Comparison of ENCODE assay signal across 10 mouse cellular contexts in genomic region chr1:180571018-180571589, GRCm38 (mm10). TPM values are rescaled to one million over a fixed set of nuclear protein-coding genes. Genes with fewer than 3 reads are reported as not detected.
A peak's percentile ranks its signal among the peaks of the same experiment; 100 is the strongest.
DNase-seq lines count a peak whose midpoint lies in the region; ATAC-seq lines count a peak whose summit lies in the region.
"Had no signal": no experiment of that assay in that cellular context is flagged by ENCODE, and none has a peak within 500 bp of the region (broad histone marks: within the 10 kb centered on the region; RNA-seq: fewer than 3 reads in every experiment).

No protein-coding gene starts in this region.

- DNase-seq in lung, adult 18-20 months: no peak
- DNase-seq in forebrain, embryonic 10.5 days (ENCODE audit: extremely low spot score, low spot score): no peak
- DNase-seq in cerebellum, adult 8-10 months: no peak
- DNase-seq in thymus, adult 18-20 months: no peak
- no peak for DNase-seq in right cerebral cortex, postnatal 4 days

- peak overlapping the region; percentile 23; the same call in 1 of the 2 replicates for H3K9ac ChIP-seq in lung, embryonic 16.5 days (ENCODE audit: low read length)
- H3K9ac ChIP-seq in limb, embryonic 12.5 days (replicated peaks): no peak overlapping the region
- H3K9ac ChIP-seq in neural tube, embryonic 15.5 days (replicated peaks): no peak overlapping the region; the same call in 1 of the 2 replicates

- H3K4me3 ChIP-seq in lung, embryonic 16.5 days (ENCODE audit: low read length): no peak overlapping the region
- peak overlapping the region; percentile 73 for H3K4me3 ChIP-seq in forebrain, embryonic 10.5 days
- peak overlapping the region; percentile 89; the same call in 1 of the 2 replicates for H3K4me3 ChIP-seq in limb, embryonic 12.5 days (replicated peaks)
- H3K4me3 ChIP-seq in neural tube, embryonic 15.5 days (replicated peaks): peak overlapping the region; percentile 93

- 73% methylated on average over 8 of the region's 8 CpGs for WGBS in lung, embryonic 16.5 days
- WGBS in forebrain, embryonic 10.5 days: 75% methylated on average over 8 of the region's 8 CpGs
- 77% methylated on average over 8 of the region's 8 CpGs for WGBS in limb, embryonic 12.5 days
- WGBS in neural tube, embryonic 15.5 days: 61% methylated on average over 8 of the region's 8 CpGs

- peaks cover 2% of the 10 kb centered on the region; the same call in 1 of the 2 replicates for H3K9me3 ChIP-seq in lung, embryonic 16.5 days (ENCODE audit: control insufficient read depth, low read length)
- peaks cover 31% of the 10 kb centered on the region for H3K9me3 ChIP-seq in forebrain, embryonic 10.5 days
- H3K9me3 ChIP-seq in limb, embryonic 12.5 days: peaks cover 6% of the 10 kb centered on the region; the same call in 1 of the 2 replicates
- no peaks in the 10 kb centered on the region for H3K9me3 ChIP-seq in neural tube, embryonic 15.5 days (replicated peaks)

- no peak for ATAC-seq in lung, embryonic 16.5 days (ENCODE audit: low read depth)
- ATAC-seq in limb, embryonic 12.5 days (ENCODE audit: insufficient number of reproducible peaks, insufficient read depth, low FRiP score, low TSS enrichment, low read depth): no peak
- ATAC-seq in neural tube, embryonic 15.5 days (ENCODE audit: low FRiP score): no peak
- ATAC-seq: Patski had no signal

- no peak overlapping the region for H3K4me2 ChIP-seq in lung, embryonic 16.5 days (ENCODE audit: low read depth, low read length)
- H3K4me2 ChIP-seq in limb, embryonic 12.5 days: peak overlapping the region; percentile 92
- peak overlapping the region; percentile 81 for H3K4me2 ChIP-seq in neural tube, embryonic 15.5 days

- H3K4me1 ChIP-seq in lung, embryonic 16.5 days (replicated peaks; ENCODE audit: control insufficient read depth, insufficient read depth, low read length): peaks cover 23% of the 10 kb centered on the region
- H3K4me1 ChIP-seq in forebrain, embryonic 10.5 days: peaks cover 23% of the 10 kb centered on the region
- peaks cover 19% of the 10 kb centered on the region for H3K4me1 ChIP-seq in limb, embryonic 12.5 days (replicated peaks)
- H3K4me1 ChIP-seq in neural tube, embryonic 15.5 days: peaks cover 42% of the 10 kb centered on the region

- no peak overlapping the region for H3K27ac ChIP-seq in lung, embryonic 16.5 days (ENCODE audit: low read length)
- no peak overlapping the region for H3K27ac ChIP-seq in forebrain, embryonic 10.5 days
- no peak overlapping the region for H3K27ac ChIP-seq in limb, embryonic 12.5 days
- H3K27ac ChIP-seq in neural tube, embryonic 15.5 days (replicated peaks): no peak overlapping the region
- H3K27ac ChIP-seq: macrophage had no signal

- peaks cover 14% of the 10 kb centered on the region for H3K36me3 ChIP-seq in lung, embryonic 16.5 days (ENCODE audit: control insufficient read depth, insufficient read depth, low read length)
- H3K36me3 ChIP-seq in forebrain, embryonic 10.5 days (replicated peaks): peaks cover 55% of the 10 kb centered on the region
- peaks cover 42% of the 10 kb centered on the region for H3K36me3 ChIP-seq in limb, embryonic 12.5 days
- peaks cover 14% of the 10 kb centered on the region for H3K36me3 ChIP-seq in neural tube, embryonic 15.5 days

- no peaks in the 10 kb centered on the region for H3K27me3 ChIP-seq in lung, embryonic 16.5 days (ENCODE audit: control insufficient read depth, insufficient read depth, low read depth, low read length)
- H3K27me3 ChIP-seq in forebrain, embryonic 10.5 days (ENCODE audit: poor library complexity, severe bottlenecking): no peaks in the 10 kb centered on the region
- H3K27me3 ChIP-seq in limb, embryonic 12.5 days: no peaks in the 10 kb centered on the region
- no peaks in the 10 kb centered on the region for H3K27me3 ChIP-seq in neural tube, embryonic 15.5 days (replicated peaks)
- H3K27me3 ChIP-seq: Patski had no signal

RNA-seq across cellular contexts. Expression of gene Parp1, which starts 2.4 kb away (rescaled TPM):
- polyA plus RNA-seq in lung, embryonic 16.5 days (2015; fragmentation: Nextera tagmentation; extraction: Ambion mirVana): 106 and 110 TPM in 2 replicates
- polyA plus RNA-seq in forebrain, embryonic 10.5 days (2016; fragmentation: Nextera tagmentation; extraction: Ambion mirVana): 328 and 332 TPM in 2 replicates
- 202 and 203 TPM in 2 replicates for polyA plus RNA-seq in limb, embryonic 12.5 days (2016; fragmentation: Nextera tagmentation; extraction: Ambion mirVana)
- polyA plus RNA-seq in neural tube, embryonic 15.5 days (2015; fragmentation: Nextera tagmentation; extraction: Ambion mirVana): 89.1 and 93.8 TPM in 2 replicates
